Mouse (Mus musculus) forebrain, embryonic 14.5 days (tissue): ENCODE data around the gene Rai1. TPM values are rescaled to one million over a fixed set of nuclear protein-coding genes. Genes with fewer than 3 reads are reported as not detected.

Source experiments
- ATAC-seq: fragments of 200-750 bp; cut with Nextera tagmentation; 2 replicates; pipeline ENCODE4 v1.8.0; 2017; ENCODE audit warnings: mild to moderate bottlenecking, moderate library complexity
- DNase-seq: peaks from one replicate; pipeline ENCODE4 v3.0.0-alpha.2; 2015; ENCODE audit warnings: low spot score
- H3K27ac ChIP-seq: fragments of 300-500 bp; sonication (generic); 2 replicates; pipeline ENCODE4 v1.5.1; 2014; ENCODE audit warnings: low read depth, mild to moderate bottlenecking, control low read depth, low read length, moderate library complexity
- H3K27me3 ChIP-seq: fragments of 300-500 bp; sonication (generic); replicated peaks from 2 replicates; pipeline ENCODE4 v1.6.1; 2014; ENCODE audit warnings: low read length, control low read depth, mixed read lengths; ENCODE audit not compliant: control insufficient read depth, insufficient read depth
- H3K36me3 ChIP-seq: fragments of 300-500 bp; sonication (generic); 2 replicates; pipeline ENCODE4 v1.6.1; 2014; ENCODE audit warnings: low read length, control low read depth; ENCODE audit not compliant: control insufficient read depth, insufficient read depth
- H3K4me1 ChIP-seq: fragments of 300-500 bp; sonication (generic); 2 replicates; pipeline ENCODE4 v1.6.1; 2014; ENCODE audit warnings: antibody characterized with exemption, low read length, control low read depth; ENCODE audit not compliant: control insufficient read depth, insufficient read depth
- H3K4me2 ChIP-seq: fragments of 300-500 bp; sonication (generic); 2 replicates; pipeline ENCODE4 v1.6.1; 2014; ENCODE audit warnings: mild to moderate bottlenecking, control low read depth, low read length
- H3K4me3 ChIP-seq: fragments of 300-500 bp; sonication (generic); 2 replicates; pipeline ENCODE4 v1.5.1; 2014; ENCODE audit warnings: low read depth, low read length, control low read depth
- H3K9ac ChIP-seq: fragments of 300-500 bp; sonication (generic); 2 replicates; pipeline ENCODE4 v1.6.1; 2014; ENCODE audit warnings: mild to moderate bottlenecking, low read length, control low read depth, moderate library complexity
- H3K9me3 ChIP-seq: fragments of 300-500 bp; sonication (generic); replicated peaks from 2 replicates; pipeline ENCODE4 v1.6.1; 2016; ENCODE audit warnings: low read length, control low read depth, mixed read lengths; ENCODE audit not compliant: control insufficient read depth
- WGBS: fragments of 180-500 bp; shearing (Covaris S2); extraction: QIAGEN DNeasy Blood & Tissue Kit; methylation state at CpG from one replicate; pipeline ENCODE4 v1.1.7; 2014; 5-methylcytosine and 5-hydroxymethylcytosine counted together
- polyA plus RNA-seq: library from polyadenylated mRNA; unstranded; fragments of >200 nt; fragmentation: Nextera tagmentation; extraction: Ambion mirVana; gene quantifications from 2 replicates; pipeline ENCODE4 v1.2.1, GENCODE M21; 2014

The Rai1 gene
- polyA plus RNA-seq, 1 experiment from 2014 or later: 26.4 TPM

- 33% methylated on average over 8 of the region's 8 CpGs for WGBS
- Histone ChIP-seq H3K27me3 (no peaks in the 10 kb centered on the region), H3K36me3 (no peaks in the 10 kb centered on the region), H3K4me3 (no peak overlapping the region), H3K27ac (no peak overlapping the region), H3K4me2 (no peak overlapping the region), H3K9me3 (no peaks in the 10 kb centered on the region), H3K9ac (no peak overlapping the region), H3K4me1 (no peaks in the 10 kb centered on the region)
- DNase-seq (peak; percentile 78), ATAC-seq (peak; percentile 70; the same call in 1 of the 2 replicates)
Observed at GRCm38 (mm10) chr11:60070599-60070998, 34.2 kb upstream of the Rai1 start.

GRCm38 (mm10) chr11:60071221-60071620 lies 33.6 kb upstream of the Rai1 start:
- no peak overlapping the region for H3K9ac ChIP-seq
- H3K4me3 ChIP-seq: no peak overlapping the region
- no peak overlapping the region for H3K27ac ChIP-seq
- no peaks in the 10 kb centered on the region for H3K9me3 ChIP-seq
- WGBS: 93% methylated on average over 6 of the region's 6 CpGs
- H3K27me3 ChIP-seq: no peaks in the 10 kb centered on the region
- no peaks in the 10 kb centered on the region for H3K4me1 ChIP-seq
- ATAC-seq: no peak
- H3K4me2 ChIP-seq: no peak overlapping the region
- no peak for DNase-seq
- H3K36me3 ChIP-seq: no peaks in the 10 kb centered on the region

- no peaks in the 10 kb centered on the region for H3K27me3 ChIP-seq
- no peak for ATAC-seq
Observed at GRCm38 (mm10) chr11:60073121-60073520, 31.7 kb upstream of the Rai1 start.

GRCm38 (mm10) chr11:60073936-60074502 lies 30.8 kb upstream of the Rai1 start:
- Histone ChIP-seq H3K36me3 (no peaks in the 10 kb centered on the region), H3K9me3 (no peaks in the 10 kb centered on the region), H3K4me3 (no peak overlapping the region), H3K27ac (no peak overlapping the region), H3K4me1 (no peaks in the 10 kb centered on the region), H3K9ac (no peak overlapping the region), H3K4me2 (no peak overlapping the region), H3K27me3 (no peaks in the 10 kb centered on the region)
- DNase-seq (no peak), ATAC-seq (no peak)
- WGBS: 81% methylated on average over 15 of the region's 15 CpGs

More at GRCm38 (mm10) chr11:60073121-60073520, 31.7 kb upstream of the Rai1 start:
- no peak overlapping the region for H3K9ac ChIP-seq
- no peak overlapping the region for H3K27ac ChIP-seq
- no peak for DNase-seq
- no peaks in the 10 kb centered on the region for H3K9me3 ChIP-seq
- no peak overlapping the region for H3K4me3 ChIP-seq
- no peak overlapping the region for H3K4me2 ChIP-seq
- no peaks in the 10 kb centered on the region for H3K4me1 ChIP-seq
- no peaks in the 10 kb centered on the region for H3K36me3 ChIP-seq

GRCm38 (mm10) chr11:60076183-60076582 lies 28.6 kb upstream of the Rai1 start:
- ATAC-seq (no peak), DNase-seq (no peak)
- Histone ChIP-seq H3K27me3 (no peaks in the 10 kb centered on the region), H3K4me2 (no peak overlapping the region), H3K9me3 (no peaks in the 10 kb centered on the region), H3K4me1 (no peaks in the 10 kb centered on the region), H3K27ac (no peak overlapping the region), H3K36me3 (no peaks in the 10 kb centered on the region), H3K4me3 (no peak overlapping the region), H3K9ac (no peak overlapping the region)
- WGBS: 80% methylated on average over 3 of the region's 3 CpGs

GRCm38 (mm10) chr11:60076790-60077189 lies 28.0 kb upstream of the Rai1 start:
- Histone ChIP-seq H3K9me3 (no peaks in the 10 kb centered on the region), H3K4me3 (no peak overlapping the region), H3K4me1 (no peaks in the 10 kb centered on the region), H3K27ac (no peak overlapping the region), H3K4me2 (no peak overlapping the region), H3K9ac (no peak overlapping the region), H3K36me3 (no peaks in the 10 kb centered on the region), H3K27me3 (no peaks in the 10 kb centered on the region)
- peak; percentile 85 for DNase-seq
- ATAC-seq: no peak
- 17% methylated on average over 4 of the region's 4 CpGs for WGBS

GRCm38 (mm10) chr11:60084589-60084988 lies 20.2 kb upstream of the Rai1 start:
- H3K9me3 ChIP-seq: no peaks in the 10 kb centered on the region
- no peak overlapping the region for H3K4me2 ChIP-seq
- H3K4me1 ChIP-seq: no peaks in the 10 kb centered on the region
- H3K27ac ChIP-seq: no peak overlapping the region
- no peak overlapping the region for H3K9ac ChIP-seq
- 39% methylated on average over 2 of the region's 2 CpGs for WGBS
- H3K36me3 ChIP-seq: no peaks in the 10 kb centered on the region
- H3K4me3 ChIP-seq: no peak overlapping the region
- ATAC-seq (no peak), DNase-seq (no peak)
- H3K27me3 ChIP-seq: no peaks in the 10 kb centered on the region

- Histone ChIP-seq H3K27me3 (no peaks in the 10 kb centered on the region), H3K4me2 (no peak overlapping the region), H3K4me1 (no peaks in the 10 kb centered on the region), H3K4me3 (no peak overlapping the region), H3K36me3 (no peaks in the 10 kb centered on the region), H3K9me3 (no peaks in the 10 kb centered on the region), H3K9ac (no peak overlapping the region), H3K27ac (no peak overlapping the region)
- WGBS: 81% methylated on average over 1 of the region's 1 CpGs
- ATAC-seq: no peak
- DNase-seq: no peak
Observed at GRCm38 (mm10) chr11:60086676-60087075, 18.1 kb upstream of the Rai1 start.

GRCm38 (mm10) chr11:60088947-60089346 lies 15.9 kb upstream of the Rai1 start:
- H3K9ac ChIP-seq: no peak overlapping the region
- WGBS: 40% methylated on average over 4 of the region's 4 CpGs
- H3K27me3 ChIP-seq: no peaks in the 10 kb centered on the region
- no peak overlapping the region for H3K4me3 ChIP-seq
- H3K27ac ChIP-seq: no peak overlapping the region
- no peaks in the 10 kb centered on the region for H3K36me3 ChIP-seq
- H3K9me3 ChIP-seq: no peaks in the 10 kb centered on the region
- ATAC-seq (peak; percentile 84), DNase-seq (peak; percentile 81)
- no peak overlapping the region for H3K4me2 ChIP-seq
- H3K4me1 ChIP-seq: no peaks in the 10 kb centered on the region
